Mouse (Mus musculus) mature B cell (primary cell): ENCODE measurements around the gene Nat8f1.
"Not testable (repeated sequence)": the region's sequence is repeated elsewhere in the genome, so short reads cannot be mapped to it uniquely, and the experiment has no call there.

Experiments
- in situ Hi-C: fragments of 300-500 bp; cut with MboI; formaldehyde crosslinking; loops from 2 replicates; pipeline ENCODE4 v1.14.3; 2019

Gene Nat8f1

GRCm38 (mm10) chr6:85915539-85916513, at the start of gene Nat8f1:
TSS of gene Nat8f1 (minus strand) at chr6:85915687.
- in situ Hi-C loops: not testable (repeated sequence)

GRCm38 (mm10) chr6:85961101-85962091, 45.9 kb upstream of the Nat8f1 start, which contains the start of gene Dusp11:
TSS of gene Dusp11 (minus strand) at chr6:85961667.
- in situ Hi-C loops: loop anchor here (10.0 kb wide), 1 partner anchor 403 kb away; the partner anchor contains the start of gene Fam136a

GRCm38 (mm10) chr6:85957581-85957980, 42.1 kb upstream of the Nat8f1 start:
- in situ Hi-C loops: no loop called here

- in situ Hi-C loops: no loop called here
Measured at GRCm38 (mm10) chr6:85948549-85948948, 33.1 kb upstream of the Nat8f1 start.

- in situ Hi-C loops: no loop called here
Measured at GRCm38 (mm10) chr6:85942469-85942868, 27.0 kb upstream of the Nat8f1 start.

GRCm38 (mm10) chr6:85938701-85939100, 23.2 kb upstream of the Nat8f1 start:
- in situ Hi-C loops: loop anchor here (5.0 kb wide), 1 partner anchor 69 kb away; no protein-coding TSS in a partner anchor

GRCm38 (mm10) chr6:85936508-85937465, 21.3 kb upstream of the Nat8f1 start:
- in situ Hi-C loops: loop anchor here (5.0 kb wide), 1 partner anchor 71 kb away; no protein-coding TSS in a partner anchor

GRCm38 (mm10) chr6:85935646-85936045, 20.2 kb upstream of the Nat8f1 start:
- in situ Hi-C loops: loop anchor here (5.0 kb wide), 1 partner anchor 72 kb away; no protein-coding TSS in a partner anchor

GRCm38 (mm10) chr6:85934047-85934446, 18.6 kb upstream of the Nat8f1 start:
- in situ Hi-C loops: no loop called here

GRCm38 (mm10) chr6:85929312-85929711, 13.8 kb upstream of the Nat8f1 start:
- in situ Hi-C loops: no loop called here

GRCm38 (mm10) chr6:85927476-85928464, 12.3 kb upstream of the Nat8f1 start:
- in situ Hi-C loops: no loop called here

GRCm38 (mm10) chr6:85926709-85927108, 11.2 kb upstream of the Nat8f1 start:
- in situ Hi-C loops: no loop called here

- in situ Hi-C loops: no loop called here
Measured at GRCm38 (mm10) chr6:85923643-85924042, 8.2 kb upstream of the Nat8f1 start.

- in situ Hi-C loops: no loop called here
Measured at GRCm38 (mm10) chr6:85919401-85919800, 3.9 kb upstream of the Nat8f1 start.

- in situ Hi-C loops: not testable (repeated sequence)
Measured at GRCm38 (mm10) chr6:85918341-85918740, 2.9 kb upstream of the Nat8f1 start.

GRCm38 (mm10) chr6:85916596-85916995, 1.1 kb upstream of the Nat8f1 start:
- in situ Hi-C loops: no loop called here

GRCm38 (mm10) chr6:85915141-85915538, 347 bp downstream of the Nat8f1 start:
- in situ Hi-C loops: no loop called here

- in situ Hi-C loops: no loop called here
Measured at GRCm38 (mm10) chr6:85911587-85911986, 3.9 kb downstream of the Nat8f1 start, which contains the start of gene Tprkb. TSS of gene Tprkb (plus strand) at chr6:85911865.

- in situ Hi-C loops: no loop called here
Measured at GRCm38 (mm10) chr6:85909704-85910103, 5.8 kb downstream of the Nat8f1 start.
